Mouse (Mus musculus) spleen, postnatal 36 days (tissue): Measurements from ENCODE around the gene Bdkrb1.

Experiments used
- DNase-seq, 2 experiments: peaks; one replicate each; pipeline ENCODE4 v3.0.0; 2022; ENCODE audit warnings: low spot score in 2 of 2, mixed read lengths in 1 of 2

The Bdkrb1 gene

GRCm38 (mm10) chr12:105598503-105598902 lies 4.4 kb upstream of the Bdkrb1 start:
- DNase-seq, result no peak

GRCm38 (mm10) chr12:105599098-105599497 lies 3.8 kb upstream of the Bdkrb1 start:
- DNase-seq, result no peak

GRCm38 (mm10) chr12:105601586-105601985 lies 1.3 kb upstream of the Bdkrb1 start:
- no peak for DNase-seq

- DNase-seq, result no peak
Measured at GRCm38 (mm10) chr12:105603904-105604303, 1.0 kb downstream of the Bdkrb1 start.

- DNase-seq, result no peak
Measured at GRCm38 (mm10) chr12:105605212-105605611, 2.3 kb downstream of the Bdkrb1 start.

- no peak for DNase-seq
Measured at GRCm38 (mm10) chr12:105606881-105607280, 4.0 kb downstream of the Bdkrb1 start.

GRCm38 (mm10) chr12:105611045-105611444 lies 8.2 kb downstream of the Bdkrb1 start:
- DNase-seq, result no peak

- no peak for DNase-seq
Measured at GRCm38 (mm10) chr12:105611748-105612147, 8.9 kb downstream of the Bdkrb1 start.

- no peak for DNase-seq
Measured at GRCm38 (mm10) chr12:105613559-105613958, 10.7 kb downstream of the Bdkrb1 start.

GRCm38 (mm10) chr12:105622048-105622447 lies 19.2 kb downstream of the Bdkrb1 start:
- DNase-seq, result no peak

GRCm38 (mm10) chr12:105622981-105623539 lies 20.2 kb downstream of the Bdkrb1 start:
- DNase-seq, result no peak

- DNase-seq, result no peak
Measured at GRCm38 (mm10) chr12:105625798-105626197, 22.9 kb downstream of the Bdkrb1 start.

GRCm38 (mm10) chr12:105634374-105635067 lies 31.6 kb downstream of the Bdkrb1 start:
- no peak for DNase-seq

- no peak for DNase-seq
Measured at GRCm38 (mm10) chr12:105636551-105636950, 33.7 kb downstream of the Bdkrb1 start.

GRCm38 (mm10) chr12:105637554-105637953 lies 34.7 kb downstream of the Bdkrb1 start:
- no peak for DNase-seq

GRCm38 (mm10) chr12:105642770-105643321 lies 40.0 kb downstream of the Bdkrb1 start:
- DNase-seq, result no peak
